Mouse (Mus musculus) urinary bladder, adult 2 months (tissue): ENCODE data around the gene Tcp10b. TPM values are rescaled to one million over a fixed set of nuclear protein-coding genes. Genes with fewer than 3 reads are reported as not detected.
"Not testable (repeated sequence)": the region's sequence is repeated elsewhere in the genome, so short reads cannot be mapped to it uniquely, and the experiment has no call there.

Experiments
- DNase-seq: peaks from one replicate; pipeline ENCODE4 v3.0.0; 2022; ENCODE audit warnings: low spot score
- polyA plus RNA-seq: library from polyadenylated mRNA; depleted of rRNA; stranded (reverse); fragments of >200 nt; gene quantifications from 2 replicates; pipeline ENCODE4 v1.2.3, GENCODE M21; 2012; rRNA removed

Tcp10b gene
- polyA plus RNA-seq = 0.56 and 0.65 TPM in 2 replicates

- not testable (repeated sequence) for DNase-seq
Observed at GRCm38 (mm10) chr17:13060804-13061203, at the start of gene Tcp10b. Gene Tcp10b, plus strand, starts transcription at chr17:13061104.

GRCm38 (mm10) chr17:13013316-13013715 is 47.6 kb upstream of the Tcp10b start:
- DNase-seq = no peak

- DNase-seq = not testable (repeated sequence)
Observed at GRCm38 (mm10) chr17:13036627-13037192, 24.2 kb upstream of the Tcp10b start.

- not testable (repeated sequence) for DNase-seq
Observed at GRCm38 (mm10) chr17:13043846-13044673, 16.8 kb upstream of the Tcp10b start.

GRCm38 (mm10) chr17:13052124-13052813 is 8.6 kb upstream of the Tcp10b start, which contains the start of gene Gpr31b:
Gene Gpr31b, minus strand, starts transcription at chr17:13052296.
- DNase-seq = not testable (repeated sequence)

GRCm38 (mm10) chr17:13062882-13063281 is 2.0 kb downstream of the Tcp10b start:
- DNase-seq = not testable (repeated sequence)

- DNase-seq = not testable (repeated sequence)
Observed at GRCm38 (mm10) chr17:13067864-13068385, 7.0 kb downstream of the Tcp10b start.

- DNase-seq = not testable (repeated sequence)
Observed at GRCm38 (mm10) chr17:13069227-13069626, 8.3 kb downstream of the Tcp10b start.

- not testable (repeated sequence) for DNase-seq
Observed at GRCm38 (mm10) chr17:13091510-13091909, 30.6 kb downstream of the Tcp10b start.

- not testable (repeated sequence) for DNase-seq
Observed at GRCm38 (mm10) chr17:13092100-13092764, 31.3 kb downstream of the Tcp10b start.

- DNase-seq = not testable (repeated sequence)
Observed at GRCm38 (mm10) chr17:13092960-13093359, 32.1 kb downstream of the Tcp10b start.

GRCm38 (mm10) chr17:13106563-13106962 is 45.7 kb downstream of the Tcp10b start:
- DNase-seq = not testable (repeated sequence)

- not testable (repeated sequence) for DNase-seq
Observed at GRCm38 (mm10) chr17:13112504-13113291, 51.8 kb downstream of the Tcp10b start.

GRCm38 (mm10) chr17:13123308-13124038 is 62.6 kb downstream of the Tcp10b start:
- DNase-seq = not testable (repeated sequence)

- DNase-seq = not testable (repeated sequence)
Observed at GRCm38 (mm10) chr17:13124241-13124640, 63.3 kb downstream of the Tcp10b start.

- DNase-seq = not testable (repeated sequence)
Observed at GRCm38 (mm10) chr17:13129324-13129723, 68.4 kb downstream of the Tcp10b start.

- not testable (repeated sequence) for DNase-seq
Observed at GRCm38 (mm10) chr17:13129737-13130465, 69.0 kb downstream of the Tcp10b start.

- not testable (repeated sequence) for DNase-seq
Observed at GRCm38 (mm10) chr17:13131710-13132109, 70.8 kb downstream of the Tcp10b start, which contains the start of gene Unc93a. Gene Unc93a, minus strand, starts transcription at chr17:13131810.
